Mouse (Mus musculus) stomach, embryonic 15.5 days (tissue): ENCODE measurements at regions not wholly inside any gene's neighbourhood (a gene's known extent, or its start where the extent isn't known, plus 50 kb on each side); places are given as distances from the start of the nearest gene placed in this dataset.

Source experiments
- ATAC-seq: fragments of 200-750 bp; cut with Nextera tagmentation; 2 replicates; pipeline ENCODE4 v1.8.0; 2017; ENCODE audit warnings: low read depth, moderate number of reproducible peaks, moderate TSS enrichment; ENCODE audit not compliant: insufficient read depth, low FRiP score
- H3K27ac ChIP-seq: fragments of 300-500 bp; sonication (generic); 2 replicates; pipeline ENCODE4 v1.5.1; 2015; ENCODE audit warnings: mild to moderate bottlenecking, inconsistent platforms
- H3K27me3 ChIP-seq: fragments of 300-500 bp; sonication (generic); replicated peaks from 2 replicates; pipeline ENCODE4 v1.6.1; 2015; ENCODE audit warnings: inconsistent platforms
- H3K36me3 ChIP-seq: fragments of 300-500 bp; sonication (generic); 2 replicates; pipeline ENCODE4 v1.6.1; 2015; ENCODE audit warnings: inconsistent platforms
- H3K4me1 ChIP-seq: fragments of 300-500 bp; sonication (generic); 2 replicates; pipeline ENCODE4 v1.6.1; 2015; ENCODE audit warnings: inconsistent platforms
- H3K4me2 ChIP-seq: fragments of 300-500 bp; sonication (generic); 2 replicates; pipeline ENCODE4 v1.6.1; 2015; ENCODE audit warnings: mild to moderate bottlenecking, inconsistent platforms
- H3K4me3 ChIP-seq: fragments of 300-500 bp; sonication (generic); replicated peaks from 2 replicates; pipeline ENCODE4 v1.5.1; 2015; ENCODE audit warnings: inconsistent platforms
- H3K9ac ChIP-seq: fragments of 300-500 bp; sonication (generic); 2 replicates; pipeline ENCODE4 v1.6.1; 2015; ENCODE audit warnings: inconsistent platforms
- H3K9me3 ChIP-seq: fragments of 300-500 bp; sonication (generic); 2 replicates; pipeline ENCODE4 v1.6.1; 2016; ENCODE audit warnings: inconsistent platforms
- WGBS: fragments of 180-500 bp; shearing (Covaris S2); methylation state at CpG from one replicate; pipeline ENCODE4 v1.1.7; 2015; 5-methylcytosine and 5-hydroxymethylcytosine counted together

DNA sequence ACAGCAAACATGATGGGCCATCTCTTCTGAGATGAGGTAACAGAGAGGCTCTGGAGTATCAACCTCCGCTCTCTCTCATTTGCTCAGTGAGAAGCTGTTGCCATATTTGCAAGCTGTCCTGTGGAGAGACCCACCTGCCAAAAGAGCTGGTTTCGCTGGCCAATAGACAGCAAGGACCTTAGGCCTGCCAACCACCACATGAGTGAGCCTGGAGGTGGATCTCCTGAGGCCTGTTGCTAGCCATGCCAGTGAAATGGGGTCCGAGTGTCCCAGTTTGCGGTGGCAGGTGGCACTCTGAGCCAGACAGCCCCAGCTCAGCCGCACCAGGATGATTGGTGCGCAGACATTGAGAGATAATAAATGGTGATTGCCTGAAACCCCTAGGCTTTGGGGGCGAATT is 143.9 kb upstream of the Gjb5 start:
- WGBS: 88% methylated on average over 7 of the region's 7 CpGs

GRCm38 (mm10) chr4:127487016-127487780 is 129.2 kb upstream of the Gjb5 start:
- Histone ChIP-seq H3K9me3 (no peaks in the 10 kb centered on the region), H3K36me3 (no peaks in the 10 kb centered on the region), H3K4me1 (no peaks in the 10 kb centered on the region), H3K4me2 (no peak overlapping the region), H3K27ac (no peak overlapping the region), H3K9ac (no peak overlapping the region), H3K27me3 (no peaks in the 10 kb centered on the region), H3K4me3 (no peak overlapping the region)
- ATAC-seq: no peak
- WGBS: 31% methylated on average over 10 of the region's 10 CpGs

More for the DNA sequence above, 143.9 kb upstream of the Gjb5 start:
- no peak overlapping the region for H3K27ac ChIP-seq
- H3K9ac ChIP-seq: no peak overlapping the region
- H3K4me3 ChIP-seq: no peak overlapping the region
- no peaks in the 10 kb centered on the region for H3K36me3 ChIP-seq
- H3K4me1 ChIP-seq: no peaks in the 10 kb centered on the region
- H3K9me3 ChIP-seq: no peaks in the 10 kb centered on the region
- H3K27me3 ChIP-seq: no peaks in the 10 kb centered on the region
- no peak for ATAC-seq
- no peak overlapping the region for H3K4me2 ChIP-seq

DNA sequence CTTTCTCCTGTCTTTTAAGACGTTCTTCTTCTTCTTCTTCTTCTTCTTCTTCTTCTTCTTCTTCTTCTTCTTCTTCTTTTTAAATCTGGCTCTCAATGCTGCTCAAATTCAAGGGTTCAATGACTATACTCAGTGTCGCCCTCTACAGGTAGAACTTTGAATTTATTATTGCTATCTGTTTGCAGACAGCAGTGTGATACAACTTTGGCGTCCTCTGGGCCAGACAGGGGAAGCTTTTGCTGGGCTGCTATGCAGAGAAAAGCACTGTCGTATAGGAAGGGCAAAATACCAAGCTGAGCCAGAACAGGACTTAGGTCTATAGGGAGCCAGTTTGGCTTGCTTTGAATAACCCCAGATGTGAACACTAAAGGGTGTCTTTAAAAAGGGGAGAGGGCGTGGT is 127.3 kb upstream of the Gjb5 start:
- no peaks in the 10 kb centered on the region for H3K27me3 ChIP-seq
- H3K9ac ChIP-seq: no peak overlapping the region
- ATAC-seq: no peak
- no peak overlapping the region for H3K4me3 ChIP-seq
- no peak overlapping the region for H3K4me2 ChIP-seq
- H3K4me1 ChIP-seq: no peaks in the 10 kb centered on the region
- no peaks in the 10 kb centered on the region for H3K36me3 ChIP-seq
- 76% methylated on average over 5 of the region's 5 CpGs for WGBS
- no peak overlapping the region for H3K27ac ChIP-seq
- H3K9me3 ChIP-seq: no peaks in the 10 kb centered on the region

DNA sequence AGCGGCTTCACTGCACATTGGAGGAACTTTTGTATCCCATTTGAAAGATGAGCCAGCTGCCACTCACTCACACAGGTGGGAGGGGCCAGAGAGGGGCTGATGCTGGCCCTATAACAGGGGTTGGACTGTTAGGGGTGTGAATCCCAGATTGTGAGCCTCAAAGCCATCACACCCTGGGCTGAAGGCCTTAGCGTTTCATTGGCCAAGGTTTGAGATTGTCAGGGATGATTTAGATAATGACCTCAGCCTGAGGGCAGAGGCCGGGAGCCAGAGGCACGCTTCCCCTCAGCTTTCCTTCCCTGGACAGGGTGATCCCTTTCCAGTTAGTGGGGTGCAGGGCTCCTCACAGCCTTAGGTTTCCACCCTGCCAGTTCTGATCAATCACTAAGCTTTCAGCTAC is 124.5 kb upstream of the Gjb5 start:
- H3K4me3 ChIP-seq: no peak overlapping the region
- no peaks in the 10 kb centered on the region for H3K9me3 ChIP-seq
- no peak overlapping the region for H3K4me2 ChIP-seq
- H3K36me3 ChIP-seq: no peaks in the 10 kb centered on the region
- H3K4me1 ChIP-seq: no peaks in the 10 kb centered on the region
- H3K27ac ChIP-seq: no peak overlapping the region
- no peaks in the 10 kb centered on the region for H3K27me3 ChIP-seq
- 43% methylated on average over 4 of the region's 4 CpGs for WGBS
- no peak overlapping the region for H3K9ac ChIP-seq
- ATAC-seq: no peak

DNA sequence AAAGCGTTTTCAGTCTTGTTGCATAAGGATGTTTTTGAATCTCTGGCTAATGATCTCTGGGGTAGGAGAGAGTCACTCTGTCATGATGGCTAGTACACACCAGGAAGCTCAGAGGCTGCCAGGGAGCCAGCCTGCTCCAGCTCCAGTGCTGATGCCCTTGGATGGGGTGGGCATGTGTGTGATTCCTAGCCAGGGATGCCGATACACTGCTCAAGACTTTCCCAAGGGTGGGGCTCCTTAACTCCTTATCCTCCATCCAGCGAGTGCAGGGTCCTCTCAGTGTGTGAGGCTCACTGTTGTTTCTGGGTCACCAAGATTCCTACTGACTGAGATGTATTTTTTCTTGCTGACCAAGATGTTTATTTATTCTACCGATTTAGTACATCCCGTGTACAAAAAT is 122.4 kb upstream of the Gjb5 start:
- no peak for ATAC-seq
- Histone ChIP-seq H3K4me3 (no peak overlapping the region), H3K27me3 (no peaks in the 10 kb centered on the region), H3K4me1 (no peaks in the 10 kb centered on the region), H3K4me2 (no peak overlapping the region), H3K27ac (no peak overlapping the region), H3K9me3 (no peaks in the 10 kb centered on the region), H3K9ac (no peak overlapping the region), H3K36me3 (no peaks in the 10 kb centered on the region)
- WGBS: 52% methylated on average over 5 of the region's 5 CpGs

DNA sequence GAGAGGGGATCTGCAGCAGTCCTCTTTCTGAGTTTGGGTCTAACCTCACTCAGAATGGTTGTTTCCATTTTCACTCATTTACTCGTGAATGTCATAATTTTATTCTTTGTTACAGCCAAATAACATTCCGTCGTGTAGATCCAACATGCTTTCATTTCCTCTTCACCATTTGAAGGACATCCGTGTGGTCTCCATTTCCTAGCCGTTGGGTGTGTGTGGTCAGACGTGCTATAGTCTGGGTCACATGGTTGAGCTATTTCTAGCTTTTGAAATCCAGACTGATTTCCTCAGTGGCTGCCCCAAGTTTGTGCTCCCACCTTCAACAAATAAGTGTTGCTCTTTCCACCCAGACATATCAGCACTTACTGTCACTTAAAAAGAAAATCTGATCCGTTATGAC is 111.9 kb upstream of the Gjb5 start:
- 72% methylated on average over 7 of the region's 7 CpGs for WGBS
- Histone ChIP-seq H3K36me3 (no peaks in the 10 kb centered on the region), H3K4me1 (no peaks in the 10 kb centered on the region), H3K27ac (no peak overlapping the region), H3K9ac (no peak overlapping the region), H3K9me3 (no peaks in the 10 kb centered on the region), H3K4me3 (no peak overlapping the region), H3K27me3 (no peaks in the 10 kb centered on the region), H3K4me2 (no peak overlapping the region)
- no peak for ATAC-seq

DNA sequence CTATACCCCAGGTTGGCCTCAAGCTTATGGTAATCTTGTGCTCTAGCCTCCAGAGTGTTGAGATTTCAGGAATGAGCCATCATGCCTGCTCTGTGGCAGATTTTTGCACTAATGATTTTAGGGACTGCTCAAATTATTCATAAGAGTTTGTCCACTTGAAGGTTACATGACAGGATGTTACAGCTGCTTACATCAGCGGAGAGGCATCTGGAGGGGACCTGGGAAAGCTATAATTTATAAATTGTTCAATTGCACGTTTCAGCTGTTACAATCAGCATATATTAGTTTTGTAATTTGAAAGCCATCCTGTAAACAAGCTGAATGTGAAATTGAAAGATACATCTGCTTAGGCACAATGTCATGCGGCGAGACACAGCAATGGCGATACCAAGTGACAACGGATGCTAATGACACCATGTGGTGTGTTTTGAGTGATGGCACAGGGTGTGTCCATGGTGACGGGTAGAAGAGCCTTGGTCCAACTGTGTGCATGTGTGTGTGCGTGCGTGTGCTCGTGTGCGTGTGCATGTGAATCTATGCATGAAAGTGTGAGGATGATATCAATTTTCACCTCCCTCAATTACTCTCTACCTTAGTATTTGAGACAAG is 96.6 kb upstream of the Gjb5 start:
- 82% methylated on average over 11 of the region's 11 CpGs for WGBS
- H3K27me3 ChIP-seq: no peaks in the 10 kb centered on the region
- ATAC-seq: no peak

GRCm38 (mm10) chr4:127452081-127452480 is 94.1 kb upstream of the Gjb5 start:
- ATAC-seq: no peak
- 30% methylated on average over 8 of the region's 8 CpGs for whole genome bisulfite sequencing
- Histone ChIP-seq H3K4me3 (no peak overlapping the region), H3K9ac (no peak overlapping the region), H3K4me2 (no peak overlapping the region), H3K27ac (no peak overlapping the region), H3K4me1 (no peaks in the 10 kb centered on the region), H3K9me3 (no peaks in the 10 kb centered on the region), H3K27me3 (no peaks in the 10 kb centered on the region), H3K36me3 (no peaks in the 10 kb centered on the region)

More for the DNA sequence above, 96.6 kb upstream of the Gjb5 start:
- Histone ChIP-seq H3K4me2 (no peak overlapping the region), H3K9ac (no peak overlapping the region), H3K4me1 (no peaks in the 10 kb centered on the region), H3K9me3 (no peaks in the 10 kb centered on the region), H3K4me3 (no peak overlapping the region), H3K27ac (no peak overlapping the region), H3K36me3 (no peaks in the 10 kb centered on the region)

- no peak for ATAC-seq
- no peaks in the 10 kb centered on the region for H3K4me1 ChIP-seq
- no peaks in the 10 kb centered on the region for H3K36me3 ChIP-seq
- no peak overlapping the region for H3K4me3 ChIP-seq
- H3K9me3 ChIP-seq: no peaks in the 10 kb centered on the region
- no peak overlapping the region for H3K9ac ChIP-seq
- H3K27ac ChIP-seq: no peak overlapping the region
- no peaks in the 10 kb centered on the region for H3K27me3 ChIP-seq
- no peak overlapping the region for H3K4me2 ChIP-seq
- WGBS: 70% methylated on average over 3 of the region's 3 CpGs
Observed at GRCm38 (mm10) chr4:127445300-127445699, 87.3 kb upstream of the Gjb5 start.

GRCm38 (mm10) chr4:127444056-127444455 is 86.1 kb upstream of the Gjb5 start:
- ATAC-seq: no peak
- Histone ChIP-seq H3K4me3 (no peak overlapping the region), H3K27me3 (no peaks in the 10 kb centered on the region), H3K36me3 (no peaks in the 10 kb centered on the region), H3K4me2 (no peak overlapping the region), H3K27ac (no peak overlapping the region), H3K9me3 (no peaks in the 10 kb centered on the region), H3K4me1 (no peaks in the 10 kb centered on the region), H3K9ac (no peak overlapping the region)
- 73% methylated on average over 1 of the region's 1 CpGs for WGBS

GRCm38 (mm10) chr4:127442001-127442400 is 84.0 kb upstream of the Gjb5 start:
- 86% methylated on average over 4 of the region's 4 CpGs for WGBS
- Histone ChIP-seq H3K4me3 (no peak overlapping the region), H3K9ac (no peak overlapping the region), H3K27me3 (no peaks in the 10 kb centered on the region), H3K36me3 (no peaks in the 10 kb centered on the region), H3K9me3 (no peaks in the 10 kb centered on the region), H3K27ac (no peak overlapping the region), H3K4me2 (no peak overlapping the region), H3K4me1 (no peaks in the 10 kb centered on the region)
- no peak for ATAC-seq

DNA sequence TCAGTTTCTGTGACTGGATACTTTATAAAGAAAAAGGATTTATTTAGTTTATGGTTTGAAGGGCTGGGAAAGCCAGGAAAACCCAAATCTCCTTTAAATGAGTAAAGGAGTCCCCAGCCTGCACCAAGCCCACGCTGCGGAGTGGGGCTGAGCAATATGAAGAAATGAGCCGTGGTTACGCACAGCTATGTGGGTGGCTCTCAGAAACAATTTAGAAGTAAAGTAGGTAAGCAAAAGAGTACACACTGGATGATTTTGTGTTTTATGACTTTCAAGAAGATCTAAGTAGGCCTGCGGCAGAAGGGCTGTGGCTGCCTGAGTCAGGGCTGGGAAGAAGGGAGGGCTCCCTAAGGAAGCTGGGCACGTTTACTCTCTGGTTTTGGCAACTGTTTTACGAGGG is 82.6 kb upstream of the Gjb5 start:
- Histone ChIP-seq H3K4me2 (no peak overlapping the region), H3K9ac (no peak overlapping the region), H3K27me3 (no peaks in the 10 kb centered on the region), H3K36me3 (no peaks in the 10 kb centered on the region), H3K4me1 (no peaks in the 10 kb centered on the region), H3K4me3 (no peak overlapping the region), H3K27ac (no peak overlapping the region), H3K9me3 (no peaks in the 10 kb centered on the region)
- no peak for ATAC-seq
- WGBS: 59% methylated on average over 7 of the region's 7 CpGs
